Mouse (Mus musculus) neural tube, embryonic 10.5 days (tissue): ENCODE measurements around the gene Depdc5.
"Not testable (repeated sequence)": the region's sequence is repeated elsewhere in the genome, so short reads cannot be mapped to it uniquely, and the experiment has no call there.

Experiments
- DNase-seq: peaks from one replicate; pipeline ENCODE4 v3.0.0-alpha.2; 2017; ENCODE audit warnings: low spot score; ENCODE audit errors: extremely low spot score

Gene Depdc5

DNA sequence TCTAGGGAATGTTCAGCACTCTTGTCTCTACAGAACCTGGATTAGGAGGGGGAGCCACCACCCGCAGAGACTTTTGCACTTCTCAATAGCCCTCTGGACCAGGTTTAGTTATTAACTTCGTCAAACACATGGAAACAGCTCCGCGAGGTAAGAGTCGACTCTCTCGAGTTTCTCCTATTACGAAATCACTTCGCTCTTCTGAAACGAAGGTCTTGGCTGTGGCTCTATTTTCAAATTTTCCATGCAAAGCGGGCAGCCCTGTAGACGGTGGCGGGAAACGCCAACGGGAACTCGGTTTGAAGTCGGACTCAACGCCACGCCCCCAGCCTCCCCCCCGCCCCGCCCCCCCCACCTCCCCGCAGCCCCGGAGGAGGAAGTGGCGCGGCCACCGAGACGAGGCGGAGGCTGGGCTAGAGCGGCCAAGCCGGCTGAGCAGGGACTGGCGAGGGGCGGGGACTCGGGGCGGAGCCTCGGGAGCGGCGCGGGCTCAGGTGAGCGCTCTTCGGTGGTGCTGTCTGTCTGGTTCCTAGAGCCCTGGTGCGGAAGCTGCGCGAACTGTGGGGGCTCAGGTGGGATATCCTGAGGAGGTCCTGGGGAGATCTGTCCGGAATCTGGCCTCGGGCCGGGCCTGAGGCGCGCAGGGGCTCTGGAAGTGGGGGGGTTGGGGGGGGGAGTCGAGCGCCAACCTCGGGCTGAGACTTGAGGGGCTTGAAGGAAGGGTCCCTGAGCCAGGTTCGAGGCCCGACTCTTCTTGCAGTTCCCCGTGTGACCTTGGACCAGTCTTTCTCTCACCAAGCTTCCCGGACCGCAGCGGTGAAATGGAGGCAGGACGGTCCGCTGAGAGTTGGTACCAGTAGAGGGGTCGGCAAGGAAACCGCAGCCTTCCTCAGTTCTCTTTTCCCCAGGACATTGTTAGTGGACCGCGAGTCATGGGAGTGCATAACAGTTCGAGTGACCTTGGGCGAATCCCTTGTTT is at the start of gene Depdc5:
Depdc5 (plus strand) TSS at position 449 of the 976 bp plus-strand sequence.
- DNase-seq, result peak; percentile 93

DNA sequence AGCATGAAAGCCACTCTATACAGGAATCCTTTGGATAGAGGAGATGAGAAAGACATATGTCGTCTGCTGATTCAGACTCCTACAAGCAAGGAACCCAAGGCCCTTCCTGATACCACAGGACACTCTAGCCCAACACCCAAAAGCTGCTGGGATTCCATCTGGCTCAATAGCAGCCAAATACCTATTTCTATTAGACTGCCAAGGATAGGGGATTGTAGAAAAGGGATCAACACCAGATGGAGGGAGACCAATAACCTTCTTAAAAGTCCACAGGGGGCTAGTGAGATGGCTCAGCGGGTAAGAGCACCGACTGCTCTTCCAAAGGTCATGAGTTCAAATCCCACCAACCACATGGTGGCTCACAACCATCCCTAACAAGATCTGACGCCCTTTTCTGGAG is 48.1 kb upstream of the Depdc5 start:
- no peak for DNase-seq

DNA sequence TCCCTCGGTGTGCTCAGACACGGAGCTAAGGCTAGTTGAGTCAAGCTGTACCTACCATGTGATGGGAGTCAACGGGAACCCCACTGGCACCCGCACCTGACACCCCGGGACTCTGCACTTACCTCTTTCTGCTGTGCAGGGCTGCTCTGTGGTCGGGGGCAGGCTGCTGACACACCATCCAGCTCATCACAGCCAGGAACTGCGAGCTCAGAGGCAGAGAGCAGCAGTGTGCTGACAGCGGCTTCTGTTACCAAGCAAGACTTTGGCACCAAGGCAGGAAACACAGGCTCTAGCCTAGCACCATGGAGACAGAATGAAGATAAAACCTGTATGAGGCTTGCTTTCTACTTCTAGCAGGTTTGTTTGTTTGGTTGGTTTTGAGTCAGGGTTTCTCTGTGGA is 43.0 kb upstream of the Depdc5 start:
- DNase-seq, result no peak

DNA sequence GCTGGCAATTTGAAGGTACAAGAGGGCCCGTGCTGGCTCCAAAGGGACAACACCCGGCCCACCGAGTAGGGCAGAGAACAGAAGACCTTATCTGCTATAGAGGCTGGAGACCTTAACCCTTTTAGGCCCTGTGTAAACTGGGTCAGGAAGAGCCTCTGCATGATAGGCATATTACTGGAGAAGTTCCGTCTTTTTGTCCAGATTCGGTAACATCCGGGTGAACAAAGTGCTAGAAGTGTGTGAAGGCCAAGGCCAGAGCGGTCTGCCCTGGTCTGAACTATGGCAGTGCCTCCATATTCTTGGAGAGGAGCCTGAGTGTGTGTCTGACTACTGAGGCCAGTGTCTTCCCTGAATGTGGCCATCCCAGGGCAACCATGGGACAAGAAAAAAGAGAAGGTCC is 36.5 kb upstream of the Depdc5 start, which contains the start of gene Gm20671:
Gm20671 (minus strand) TSS at position 101 of the 400 bp plus-strand sequence.
- DNase-seq, result no peak

DNA sequence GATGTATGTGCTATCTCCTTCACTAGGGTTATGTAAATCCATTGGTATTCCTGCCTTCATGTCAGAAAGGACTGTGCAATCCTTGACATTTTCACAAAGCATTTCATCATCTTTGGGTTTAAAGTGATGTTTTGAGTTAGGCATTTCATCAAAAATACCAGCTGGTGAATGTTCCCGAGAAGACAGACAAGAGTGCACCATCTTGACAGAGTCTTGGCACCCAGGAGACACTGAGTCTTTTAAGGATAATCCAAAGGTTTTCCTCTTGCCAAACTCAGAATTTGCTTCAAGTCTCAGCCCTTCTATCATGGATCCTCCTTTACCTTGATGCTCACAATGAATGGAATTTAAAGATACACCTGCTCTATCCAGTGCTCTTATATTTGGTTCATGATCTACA is 34.7 kb upstream of the Depdc5 start:
- not testable (repeated sequence) for DNase-seq

DNA sequence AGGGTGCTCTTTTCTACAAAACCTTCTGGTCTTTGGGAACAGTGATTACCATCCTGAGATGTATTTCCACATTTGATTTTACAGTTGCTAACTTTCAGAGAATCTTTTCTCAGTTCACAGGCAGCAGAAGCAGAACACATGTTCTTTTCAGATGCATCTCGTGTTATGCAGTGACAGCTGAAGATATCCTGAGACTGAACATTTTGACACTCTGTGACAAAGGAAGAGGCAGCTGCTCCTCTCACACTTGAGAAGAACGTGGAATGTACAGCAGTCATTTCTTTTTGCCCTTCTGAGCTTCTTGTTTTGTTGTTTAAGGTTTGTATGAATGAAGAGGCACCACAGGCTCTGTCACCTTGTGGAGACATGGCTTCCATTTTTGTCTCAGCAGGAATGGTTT is 33.4 kb upstream of the Depdc5 start:
- no peak for DNase-seq

DNA sequence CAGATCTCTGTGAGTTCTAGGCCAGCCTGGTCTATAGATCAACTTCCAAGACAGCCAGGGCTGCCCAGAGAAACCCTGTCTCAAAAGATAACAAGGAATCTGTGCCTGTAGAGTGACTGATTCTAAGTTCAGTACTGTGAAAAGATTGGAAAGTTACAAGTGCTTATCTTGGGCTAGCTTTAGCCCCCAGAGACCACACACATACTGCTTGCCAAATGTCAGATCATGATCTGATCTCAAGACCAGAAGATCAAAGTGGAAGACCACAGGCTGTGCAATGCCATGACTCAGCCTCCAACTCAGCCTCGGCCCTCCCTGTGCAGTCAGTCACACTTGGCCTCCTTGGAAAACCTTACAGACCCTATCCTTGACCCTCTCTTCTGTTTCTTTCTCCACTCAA is 29.0 kb upstream of the Depdc5 start:
- DNase-seq, result no peak

DNA sequence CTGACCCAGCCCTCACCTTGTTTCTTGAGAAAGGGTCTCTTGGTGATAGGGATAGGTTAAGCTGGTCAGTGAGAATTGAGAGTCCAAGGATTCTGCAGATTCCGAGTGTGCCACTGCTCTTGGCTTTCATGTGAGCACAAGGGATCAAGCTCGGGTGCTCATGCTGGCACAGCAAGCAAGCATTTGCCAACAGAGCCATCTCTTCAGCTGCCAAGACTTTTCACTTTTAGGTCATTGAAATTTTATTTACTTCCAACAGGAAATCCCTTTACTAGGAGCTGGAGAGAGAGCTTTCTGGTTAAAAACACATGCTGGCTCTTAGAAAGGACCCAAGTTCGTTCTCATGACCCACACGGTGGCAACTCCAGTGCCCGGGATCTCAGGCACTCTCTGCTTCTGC is 26.5 kb upstream of the Depdc5 start:
- DNase-seq, result no peak

DNA sequence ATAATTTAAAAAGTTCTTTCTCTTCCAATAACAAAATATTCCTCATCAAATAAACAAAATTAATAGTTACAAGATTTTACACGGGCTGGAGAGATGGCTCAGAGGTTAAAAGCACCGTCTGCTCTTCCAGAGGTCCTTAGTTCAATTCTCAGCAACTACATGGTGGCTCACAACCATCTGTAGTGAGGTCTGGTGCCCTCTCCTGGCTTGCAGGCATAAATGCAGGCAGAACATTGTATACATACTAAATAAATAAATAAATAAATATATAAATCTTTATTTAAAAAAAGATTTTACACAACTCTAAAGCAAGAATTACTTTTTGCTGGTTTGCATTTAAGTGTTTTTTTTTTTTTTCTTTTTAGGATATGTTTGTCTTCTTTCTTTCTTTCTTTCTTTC is 23.5 kb upstream of the Depdc5 start:
- DNase-seq, result no peak

DNA sequence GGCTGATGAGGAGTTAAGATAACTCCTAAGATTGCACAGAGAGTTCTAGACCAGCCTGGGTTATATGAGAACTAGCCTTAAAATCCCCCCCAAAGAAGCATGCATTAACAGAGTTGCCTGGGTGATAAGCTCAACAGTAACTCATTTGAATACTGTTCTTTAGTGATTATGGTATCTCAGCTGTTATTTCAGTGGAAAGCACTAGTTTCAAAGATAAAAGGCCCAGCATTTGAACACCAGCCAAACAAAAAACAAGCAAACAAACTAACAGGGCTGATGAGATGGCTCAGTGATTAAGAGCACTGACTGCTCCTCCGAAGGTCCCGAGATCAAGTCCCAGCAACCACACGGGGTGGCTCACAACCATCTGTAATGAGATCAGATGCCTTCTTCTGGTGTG is 14.3 kb upstream of the Depdc5 start:
- DNase-seq, result no peak

DNA sequence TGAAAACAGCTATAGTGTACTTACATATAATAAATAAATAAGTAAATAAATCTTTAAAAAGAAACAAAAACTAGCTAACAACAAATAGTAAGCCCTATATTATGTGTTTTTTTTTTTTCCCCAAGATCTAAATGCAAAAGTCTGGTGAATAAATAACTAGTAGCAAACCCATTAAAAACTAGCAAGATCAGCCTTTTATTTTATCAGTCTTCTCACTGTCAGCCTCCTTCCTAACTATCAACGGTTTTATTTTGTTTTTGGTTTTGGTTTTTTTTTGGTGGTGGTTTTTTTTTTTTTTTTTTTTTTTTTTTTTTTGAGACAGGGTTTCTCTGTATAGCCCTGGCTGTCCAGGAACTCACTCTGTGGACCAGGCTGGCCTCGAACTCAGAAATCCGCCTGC is 13.9 kb upstream of the Depdc5 start:
- DNase-seq, result not testable (repeated sequence)

DNA sequence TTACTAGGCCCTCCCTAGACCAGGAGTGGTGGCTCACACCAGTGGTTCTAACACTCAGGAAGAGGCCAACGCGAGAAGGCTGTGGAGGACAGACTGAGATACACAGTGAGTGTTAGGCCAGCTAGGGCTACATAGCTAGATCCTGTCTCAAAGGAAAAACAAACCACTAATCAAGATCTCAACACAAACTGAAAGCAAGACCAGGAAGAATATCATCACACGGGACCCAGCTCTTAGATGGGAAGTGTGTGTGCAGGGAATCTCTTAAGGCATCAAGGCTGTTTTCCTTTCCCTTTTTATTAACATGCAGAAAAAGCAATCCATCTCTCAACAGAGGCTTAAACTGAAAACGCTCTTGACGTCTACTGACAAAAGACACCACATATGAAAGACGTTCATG is 11.5 kb upstream of the Depdc5 start:
- no peak for DNase-seq

DNA sequence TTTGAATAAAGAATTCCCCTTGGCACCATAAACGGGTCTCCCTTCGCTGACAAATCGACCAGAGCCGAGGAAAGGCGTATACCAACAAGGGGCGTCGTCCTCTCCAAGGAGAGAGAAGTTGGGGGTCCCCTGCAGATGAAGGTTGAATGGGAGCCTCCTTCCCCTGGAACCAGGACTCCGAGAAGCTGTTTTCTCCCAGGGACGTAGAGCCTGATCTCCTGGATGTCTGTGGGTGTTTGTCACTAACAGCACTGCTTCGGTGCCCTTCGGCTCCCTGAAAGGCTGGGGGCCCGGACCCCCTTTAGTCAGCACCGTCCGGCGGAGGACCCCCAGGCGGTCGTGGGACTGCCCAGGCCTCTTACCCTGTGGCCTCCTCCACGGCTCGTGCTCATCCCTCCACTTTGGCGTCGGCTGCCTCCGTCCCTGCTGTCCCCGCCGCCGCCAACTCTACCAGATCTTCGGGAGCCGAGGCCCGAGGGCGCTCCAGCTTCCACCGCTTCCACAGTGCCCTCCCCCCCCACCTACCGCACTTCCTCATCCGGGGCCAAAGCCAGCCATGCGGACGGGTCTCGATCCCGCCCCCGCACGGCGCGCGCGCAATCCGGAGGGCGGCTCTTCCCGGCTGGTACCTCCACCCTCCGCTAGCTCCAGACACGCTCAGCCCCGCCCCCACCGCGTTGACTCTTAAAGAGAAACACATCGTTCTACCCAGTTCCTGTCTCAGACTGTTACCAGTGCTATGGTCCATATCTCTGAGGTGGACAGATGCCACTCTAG is 9.6 kb upstream of the Depdc5 start, which contains the start of gene Prr14l:
Prr14l (minus strand) TSS at position 526 of the 777 bp plus-strand sequence.
- DNase-seq, result peak; percentile 99

DNA sequence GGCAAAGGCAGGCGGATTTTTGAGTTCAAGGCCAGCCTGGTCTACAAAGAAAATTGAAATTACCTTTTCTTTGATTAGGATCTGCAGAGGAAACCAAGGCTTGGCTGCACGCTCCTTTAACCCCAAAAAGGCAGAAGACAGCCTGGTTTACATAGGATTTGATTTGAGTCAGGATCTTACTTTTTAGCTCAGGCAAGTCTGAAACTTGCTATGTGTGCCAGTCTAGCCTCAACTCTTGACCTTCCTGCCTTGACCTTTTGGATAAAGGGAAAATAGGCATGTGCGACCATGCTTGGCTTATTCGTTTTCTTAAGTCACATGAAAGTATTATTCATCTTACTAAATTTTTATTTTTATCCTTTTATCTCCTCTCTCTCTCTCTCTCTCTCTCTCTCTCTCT is 8.7 kb upstream of the Depdc5 start:
- DNase-seq, result peak; percentile 13

DNA sequence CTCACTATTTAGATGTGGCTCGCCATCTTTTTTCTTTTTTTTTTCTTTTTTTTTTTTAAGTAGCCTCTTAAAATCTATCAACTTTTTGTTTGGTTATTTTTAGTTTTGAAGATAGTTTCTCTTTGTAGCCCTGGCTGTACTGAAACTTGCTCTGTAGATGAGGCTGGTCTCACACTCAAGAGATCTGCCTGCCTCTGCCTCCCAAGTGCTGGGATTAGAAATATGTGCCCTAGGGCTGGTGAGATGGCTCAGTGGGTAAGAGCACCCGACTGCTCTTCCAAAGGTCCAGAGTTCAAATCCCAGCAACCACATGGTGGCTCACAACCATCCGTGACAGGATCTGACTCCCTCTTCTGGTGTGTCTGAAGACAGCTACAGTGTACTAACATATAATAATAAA is 8.2 kb upstream of the Depdc5 start:
- not testable (repeated sequence) for DNase-seq

DNA sequence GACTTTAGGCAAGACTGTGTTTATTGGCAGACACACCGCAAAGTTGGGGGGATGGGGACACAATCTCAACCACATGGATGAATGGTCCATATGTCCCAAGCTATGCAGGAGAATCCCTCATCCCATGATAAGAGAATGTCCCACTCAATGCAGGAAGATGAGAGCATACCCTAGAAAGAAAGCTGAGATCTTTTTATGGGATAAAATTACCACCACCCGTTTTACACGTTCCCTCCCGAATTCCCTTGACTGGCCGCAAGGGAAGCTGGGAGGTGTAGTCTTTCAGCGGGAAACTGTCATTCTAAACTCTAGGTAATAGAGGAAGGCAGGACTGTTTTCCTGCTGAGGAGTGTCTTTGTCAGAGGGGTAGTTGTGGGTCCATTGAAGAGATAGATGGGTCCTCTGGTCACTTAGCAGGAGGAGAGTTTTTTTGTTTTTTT is 5.7 kb upstream of the Depdc5 start:
- DNase-seq, result peak; percentile 36

DNA sequence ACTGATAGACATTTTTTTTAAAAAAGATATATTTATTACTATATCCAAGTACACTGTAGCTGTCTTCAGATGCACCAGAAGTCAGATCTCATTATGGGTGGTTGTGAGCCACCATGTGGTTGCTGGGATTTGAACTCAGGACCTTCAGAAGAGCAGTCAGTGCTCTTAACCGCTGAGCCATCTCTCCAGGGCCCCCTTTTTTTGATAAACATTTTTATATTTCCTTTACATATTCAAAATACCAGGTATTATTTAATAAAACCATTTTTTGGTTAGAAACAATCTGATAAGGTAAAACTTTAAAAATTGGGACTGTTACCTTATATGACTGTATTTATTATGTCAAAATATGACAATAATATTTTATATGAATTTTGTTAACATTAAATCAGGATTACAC is 2.4 kb upstream of the Depdc5 start:
- DNase-seq, result no peak

DNA sequence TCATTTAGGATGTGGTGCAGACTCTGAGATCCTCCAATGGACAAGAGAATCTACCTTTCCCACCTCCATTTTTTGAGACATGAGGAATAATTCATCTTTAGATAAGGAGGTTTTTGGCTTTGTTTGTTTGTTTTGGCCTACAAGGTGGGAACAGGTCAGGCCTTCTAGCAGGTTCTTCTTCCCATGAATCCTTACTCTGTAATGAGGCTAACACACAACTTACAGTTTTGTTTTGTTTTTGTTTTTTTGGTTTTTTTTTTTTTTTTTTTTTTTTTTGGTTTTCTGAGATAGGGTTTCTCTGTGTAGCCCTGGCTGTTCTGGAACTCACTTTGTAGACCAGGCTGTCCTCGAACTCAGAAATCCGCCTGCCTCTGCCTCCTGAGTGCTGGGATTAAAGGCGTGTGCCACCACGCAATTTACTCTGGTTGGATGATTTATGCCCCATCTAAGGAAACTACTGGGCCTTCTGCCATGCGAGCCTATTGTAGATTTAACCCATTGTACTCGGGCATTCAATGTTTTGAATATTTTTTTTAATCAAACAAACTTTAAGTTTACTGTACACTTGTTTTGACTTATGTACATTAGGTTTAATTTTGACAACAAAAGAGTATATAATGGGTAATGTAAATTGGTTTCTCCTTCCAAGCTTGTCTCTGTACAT is 900 bp upstream of the Depdc5 start:
- DNase-seq, result no peak

DNA sequence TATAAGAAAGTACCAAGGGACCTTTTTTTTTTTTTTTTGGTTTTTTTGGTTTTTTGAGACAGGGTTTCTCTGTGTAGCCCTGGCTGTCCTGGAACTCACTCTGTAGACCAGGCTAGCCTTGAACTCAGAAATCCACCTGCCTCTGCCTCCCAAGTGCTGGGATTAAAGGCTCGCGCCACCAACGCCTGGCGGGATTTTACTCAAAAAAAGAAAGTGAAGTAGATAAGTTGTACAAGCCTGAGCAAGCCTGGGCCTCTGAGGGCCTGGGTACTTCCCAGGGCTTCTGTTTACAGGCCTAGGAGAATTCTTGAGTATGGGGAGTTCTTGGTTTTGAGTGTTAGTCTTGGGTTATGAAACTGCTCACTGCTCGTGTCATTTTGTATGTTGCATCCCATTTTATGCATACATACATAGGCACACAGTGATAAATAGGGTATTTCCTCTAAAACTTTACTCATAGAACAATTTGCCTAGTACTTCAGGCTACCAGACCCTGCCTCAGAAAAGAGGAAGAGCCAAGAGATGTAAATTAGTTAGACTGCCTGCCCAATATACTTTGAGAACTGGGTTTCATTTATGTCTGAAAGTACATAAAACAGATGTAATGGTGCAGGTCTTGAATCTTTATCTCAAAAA is 6.0 kb downstream of the Depdc5 start:
- DNase-seq, result no peak

DNA sequence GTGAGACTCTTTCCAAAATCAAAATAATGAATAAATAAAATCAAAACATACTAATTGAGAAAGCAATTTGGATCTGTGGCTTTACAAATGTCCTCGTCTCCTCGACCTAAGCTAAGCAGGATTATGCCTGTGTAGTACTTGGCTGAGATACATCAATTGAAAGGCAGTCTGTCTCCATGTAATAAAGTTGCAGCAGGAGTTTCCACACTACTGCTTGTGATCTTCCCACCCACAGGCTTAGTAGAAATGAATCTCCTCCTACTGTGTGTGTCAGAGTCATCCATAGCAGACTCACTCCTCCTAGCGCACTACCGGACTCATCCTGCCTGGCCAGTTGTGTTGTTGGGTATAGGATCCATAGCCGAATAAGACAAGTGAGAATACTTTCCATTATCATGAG is 8.8 kb downstream of the Depdc5 start:
- DNase-seq, result no peak

DNA sequence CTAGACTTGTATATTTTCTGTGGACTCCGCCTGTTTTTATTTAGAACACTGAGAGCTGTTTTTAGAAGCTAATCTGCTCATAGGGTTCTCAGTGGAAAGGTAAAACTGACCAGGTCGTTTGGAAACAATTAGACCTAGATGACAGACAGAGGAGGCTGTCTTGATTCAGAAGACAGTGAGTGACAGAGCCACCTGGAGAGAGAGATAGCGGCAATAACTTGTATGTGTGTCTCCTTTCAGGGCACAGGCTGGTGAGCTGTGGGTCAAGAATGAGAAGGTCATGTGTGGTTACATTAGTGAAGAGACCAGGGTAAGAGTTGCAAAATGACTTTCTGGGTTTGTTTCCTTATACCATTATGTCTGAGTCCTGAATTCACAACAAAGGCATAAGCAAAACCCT is 23.2 kb downstream of the Depdc5 start:
- DNase-seq, result no peak
